Mouse (Mus musculus) right cerebral cortex, postnatal 10 days (tissue): ENCODE measurements around the gene Rbm6.
A peak's percentile ranks its signal among the peaks of the same experiment; 100 is the strongest.

Experiments
- DNase-seq, 2 experiments: peaks; one replicate each; pipeline ENCODE4 v3.0.0; 2021; ENCODE audit warnings: low spot score in 2 of 2

The Rbm6 gene

DNA sequence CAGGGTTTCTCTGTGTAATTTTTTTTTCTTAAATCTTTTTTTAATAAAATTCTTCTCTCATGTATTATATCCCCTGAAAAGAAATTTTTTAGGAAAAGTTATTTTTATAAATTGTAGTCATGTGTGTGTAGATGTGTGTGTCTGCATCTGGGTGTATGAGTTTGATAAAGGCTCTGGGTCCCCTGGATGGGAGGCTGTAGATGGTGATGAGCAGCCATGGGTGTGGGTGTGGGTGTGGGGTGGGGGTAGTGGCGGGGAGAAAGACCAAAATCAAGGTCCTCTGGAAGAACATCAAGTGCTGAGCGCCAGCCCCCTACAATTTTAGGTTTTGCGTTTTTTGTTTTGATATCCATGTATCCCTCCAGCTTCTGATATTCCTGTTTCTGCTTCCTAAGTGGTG, 125.0 kb downstream of the Rbm6 start:
- DNase-seq, result no peak

DNA sequence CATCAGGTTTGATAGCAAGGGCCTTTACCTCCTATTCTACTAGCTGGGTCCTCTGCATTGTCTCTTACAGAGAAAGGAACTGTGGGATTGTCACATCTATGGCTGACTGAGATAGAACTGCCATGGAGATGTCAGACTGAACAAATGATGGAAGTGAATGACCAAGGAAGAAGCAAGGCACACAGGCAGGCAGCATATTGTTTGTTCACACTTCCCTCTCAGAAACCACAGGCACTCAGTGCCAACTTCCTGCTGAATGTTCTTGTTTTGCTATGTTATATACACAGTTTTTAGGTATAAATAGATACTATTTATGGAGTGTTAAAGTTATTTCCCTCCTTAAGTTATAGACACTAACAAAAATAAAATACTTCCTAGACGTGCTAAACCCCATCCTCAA, 125.7 kb downstream of the Rbm6 start:
- no peak for DNase-seq

DNA sequence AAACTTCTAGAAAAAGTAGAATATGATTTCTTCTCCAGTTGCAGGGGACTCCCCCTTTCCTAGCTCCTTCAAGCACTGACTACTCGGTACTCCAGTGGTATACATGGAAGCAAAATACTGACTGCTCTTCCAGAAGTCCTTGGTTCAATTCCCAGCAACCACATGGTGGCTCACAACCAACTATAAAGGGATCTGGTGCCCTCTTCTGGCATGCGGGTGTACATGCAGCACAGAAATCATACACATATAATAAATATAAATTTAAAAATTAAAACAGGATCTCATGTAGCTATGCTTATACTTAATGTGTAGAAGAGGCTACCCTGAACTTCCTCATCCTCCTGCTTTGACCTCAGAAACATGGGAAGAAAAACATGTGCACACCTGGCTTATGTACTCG, 126.4 kb downstream of the Rbm6 start:
- no peak for DNase-seq

DNA sequence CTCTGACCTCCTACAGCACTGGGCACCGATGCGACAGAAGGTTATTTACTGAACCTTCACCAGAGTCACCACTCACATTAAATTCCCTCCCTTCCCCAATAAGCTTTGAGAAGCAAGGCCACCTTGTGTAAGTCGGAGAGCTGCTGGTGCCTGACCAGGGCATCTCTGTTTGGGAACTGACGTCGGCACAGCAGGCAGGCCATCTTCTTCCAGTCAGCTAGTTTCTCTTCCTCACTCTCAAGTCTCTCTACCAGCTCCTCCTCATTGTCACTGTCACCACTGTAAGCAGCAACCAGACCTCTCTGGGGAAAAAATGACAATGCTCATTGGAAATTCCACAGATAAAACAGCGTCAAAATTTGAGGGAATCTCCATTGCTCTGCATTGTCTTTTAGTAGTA, 129.0 kb downstream of the Rbm6 start:
- DNase-seq, result no peak

DNA sequence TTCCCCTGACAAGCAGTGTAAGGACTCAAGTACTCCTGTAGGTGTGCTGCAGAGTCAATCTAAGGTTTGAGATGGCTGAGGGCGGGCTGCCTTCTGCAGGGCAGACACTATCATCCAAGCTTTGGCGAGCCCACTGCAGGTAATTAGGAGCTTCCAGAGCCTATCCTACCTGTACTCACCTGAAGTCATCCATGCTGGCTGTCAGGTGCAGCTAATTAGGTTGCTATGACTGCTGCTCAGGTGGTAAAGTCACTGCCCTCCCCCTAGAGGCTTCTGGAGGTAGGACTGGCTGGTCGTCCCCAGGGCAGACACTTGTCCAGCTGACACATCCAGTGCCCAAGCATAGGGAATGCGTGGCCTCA, 134.2 kb downstream of the Rbm6 start:
- DNase-seq, result peak in 1 of 2 experiments; percentile 62

DNA sequence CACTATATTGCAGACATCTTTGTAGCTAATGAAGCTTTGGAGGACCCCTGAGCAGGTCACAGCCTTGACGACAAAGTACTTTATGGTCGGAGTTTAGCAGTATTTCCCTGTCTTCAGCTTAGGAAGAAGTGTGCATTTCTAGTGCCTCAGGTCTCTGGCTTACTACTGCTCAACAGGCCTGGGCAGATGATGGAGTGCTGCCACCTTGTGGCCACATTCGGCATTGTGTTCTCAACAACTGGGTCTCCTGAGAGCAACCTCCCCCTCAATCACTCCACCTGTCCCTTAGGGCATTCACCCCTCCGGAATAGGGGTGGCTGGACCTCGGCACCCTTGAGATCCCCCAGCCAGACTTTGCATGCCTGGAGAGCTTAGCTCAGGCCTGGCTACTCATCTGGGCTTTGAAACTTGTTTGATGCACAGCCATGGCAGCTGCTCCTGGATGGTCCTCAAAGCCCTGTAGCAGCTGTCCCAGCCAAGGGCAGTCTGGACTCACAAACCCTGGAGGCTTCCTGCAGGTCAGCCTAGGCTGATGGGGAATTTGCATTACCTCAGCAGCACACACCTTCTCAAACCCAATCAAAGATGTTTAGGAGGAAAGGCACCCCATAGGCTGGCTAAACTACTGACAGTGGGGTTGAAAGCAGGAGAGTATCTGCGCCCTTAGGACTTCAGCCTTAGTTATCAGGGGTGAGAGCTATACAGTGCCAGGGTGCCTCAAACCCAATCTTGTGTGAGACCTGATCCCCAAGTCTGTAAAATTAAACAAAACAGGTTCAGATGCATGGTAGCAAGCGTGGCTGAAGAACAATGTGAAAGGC, 134.8 kb downstream of the Rbm6 start:
- DNase-seq, result peak; percentile 91 to 92

DNA sequence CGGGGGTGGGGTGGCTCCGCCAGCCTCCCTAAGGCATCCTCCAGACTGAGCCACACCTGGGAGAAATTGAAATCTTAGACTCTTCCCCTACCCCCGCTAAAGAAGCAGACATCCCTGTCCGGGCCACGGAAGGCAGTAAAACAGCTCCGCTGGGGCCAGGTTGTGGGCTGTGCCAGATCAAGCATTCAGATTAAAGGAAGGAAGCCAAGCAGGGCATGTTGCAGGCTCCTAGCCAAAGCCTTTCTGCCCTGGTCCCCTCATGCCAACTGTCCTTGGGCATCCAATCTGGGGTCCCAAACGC, 136.9 kb downstream of the Rbm6 start:
- DNase-seq, result no peak

DNA sequence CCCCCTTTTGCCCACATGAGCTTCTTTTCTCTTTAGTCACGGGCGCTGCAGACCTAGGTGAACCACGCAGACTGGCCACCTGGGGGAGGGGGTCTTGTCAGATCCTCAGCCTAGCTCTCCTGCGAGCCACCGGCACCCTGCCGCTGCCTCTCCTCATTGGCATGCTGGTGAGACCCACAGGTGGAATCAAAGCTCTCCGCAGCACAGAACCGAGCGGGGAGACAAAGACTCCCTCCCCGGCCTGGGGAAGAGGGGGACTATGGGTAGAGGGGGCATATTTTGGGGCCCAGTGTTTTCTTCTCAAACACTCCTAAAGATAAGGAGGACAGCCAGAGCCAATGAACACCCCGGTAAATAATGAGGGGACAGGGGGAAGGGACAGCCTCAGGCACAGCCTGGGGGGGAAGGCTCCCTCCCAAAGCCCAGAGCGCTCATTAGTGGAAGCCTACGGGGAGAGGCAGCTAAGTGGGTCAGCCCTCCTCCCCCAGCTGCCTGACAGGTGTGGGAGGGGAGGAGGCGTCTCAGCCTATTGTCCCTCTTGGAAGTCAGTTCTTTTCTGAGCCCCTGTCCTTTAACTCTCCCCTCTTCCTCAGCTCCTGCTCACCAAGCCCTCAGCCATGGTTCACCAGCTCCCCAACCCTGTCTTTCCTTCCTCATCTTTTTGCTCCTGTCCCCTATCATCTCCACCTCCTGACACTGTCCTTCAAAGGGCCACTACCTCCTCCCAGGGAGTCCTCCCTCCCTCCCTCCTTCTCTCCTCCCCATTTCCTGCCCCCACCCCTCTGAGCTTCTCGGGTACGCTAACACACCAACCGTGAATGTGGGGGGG, 137.5 kb downstream of the Rbm6 start:
- no peak for DNase-seq

DNA sequence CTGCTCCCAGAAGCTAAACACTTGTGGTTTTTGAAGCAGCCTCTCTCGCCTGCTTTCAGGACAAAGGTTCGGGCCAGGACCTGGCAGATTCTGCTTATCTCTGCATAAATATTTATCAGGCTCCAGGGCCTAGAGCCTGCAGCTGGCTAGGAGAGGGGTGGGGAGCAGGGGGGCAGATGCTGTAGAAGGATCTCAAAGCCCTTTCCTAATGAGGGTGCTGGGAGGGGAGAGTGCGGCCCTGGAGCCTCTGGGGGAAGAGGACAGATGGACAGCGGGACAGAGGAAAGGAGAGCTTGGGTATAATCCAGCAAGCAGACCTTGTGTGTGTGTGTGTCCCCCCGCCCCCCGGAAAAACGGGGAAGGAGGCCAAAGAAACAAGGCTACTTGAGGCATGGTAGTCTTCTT, 138.5 kb downstream of the Rbm6 start:
- no peak for DNase-seq

DNA sequence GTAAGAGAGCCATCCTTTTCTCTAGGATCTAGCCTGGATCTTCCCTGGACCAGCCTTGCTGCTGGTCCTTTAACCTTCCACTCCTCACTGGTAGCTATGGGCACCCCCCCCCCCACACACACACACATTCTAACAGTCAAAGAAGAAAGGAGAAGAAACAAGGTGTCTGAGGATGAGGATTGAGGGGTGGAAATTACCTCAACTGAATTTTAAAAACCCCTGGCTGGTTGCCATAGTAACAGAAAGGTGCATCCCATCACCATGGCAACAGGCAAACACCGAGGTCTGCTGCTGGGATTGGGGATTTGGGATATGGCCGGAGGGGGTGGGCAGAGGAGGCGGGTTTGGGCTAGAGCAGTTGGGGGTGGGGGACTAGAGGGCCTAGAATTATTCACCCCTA, 143.3 kb downstream of the Rbm6 start:
- DNase-seq, result no peak

DNA sequence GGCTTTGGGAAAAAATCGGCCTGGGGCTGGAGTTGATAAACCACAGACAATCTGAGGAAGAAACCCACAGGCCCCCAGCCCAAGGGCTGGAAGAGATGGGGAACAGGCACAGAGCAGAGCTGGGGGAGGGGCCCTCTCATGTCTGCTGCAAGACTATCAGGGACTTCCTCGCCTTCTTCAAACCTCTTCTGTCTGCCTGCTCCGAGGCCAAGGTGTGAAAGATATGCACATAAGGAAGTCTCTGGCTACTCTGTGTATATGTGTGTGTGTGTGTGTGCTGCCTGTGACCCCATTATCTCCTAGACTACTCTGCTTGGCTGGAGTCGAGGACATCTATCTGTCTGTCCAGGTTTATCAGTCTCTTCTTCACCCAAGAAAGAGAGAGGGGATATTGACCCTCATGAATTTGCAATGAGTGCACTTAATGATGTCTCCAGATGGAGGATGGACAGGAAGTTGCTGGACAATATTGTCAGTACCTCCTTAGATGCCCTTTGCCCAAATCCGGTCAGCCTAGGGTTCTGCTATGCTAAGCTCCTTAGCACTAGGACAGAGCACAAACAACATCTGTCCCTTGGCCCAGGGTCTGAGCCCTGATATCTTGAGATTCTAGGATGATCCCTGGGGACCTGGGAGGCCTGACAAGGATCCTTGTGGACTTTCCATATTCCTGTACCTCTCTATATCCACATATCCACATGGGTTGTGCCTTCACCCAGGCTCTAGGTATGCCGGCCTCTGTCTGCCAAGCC, 143.9 kb downstream of the Rbm6 start:
- DNase-seq, result no peak

DNA sequence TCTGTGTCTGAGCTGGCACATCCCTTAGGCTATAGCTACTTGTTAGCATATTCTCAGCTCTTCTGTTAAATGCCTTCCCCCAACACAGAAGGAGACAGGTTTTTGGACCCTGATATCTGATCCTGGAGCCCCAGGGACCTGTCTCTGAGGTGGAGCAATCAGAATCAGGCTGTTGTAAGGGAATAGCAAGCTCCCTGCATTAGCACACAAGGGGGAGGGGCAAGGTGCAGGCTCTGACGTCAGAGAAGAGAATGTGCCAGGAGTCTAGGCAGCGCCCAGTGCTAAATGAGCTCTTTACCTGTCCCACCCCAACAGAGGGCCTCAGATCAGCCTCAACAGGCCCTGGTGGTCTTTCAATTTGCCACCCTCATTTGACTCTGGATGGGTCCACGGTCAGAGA, 146.0 kb downstream of the Rbm6 start:
- DNase-seq, result peak in 1 of 2 experiments; percentile 52

DNA sequence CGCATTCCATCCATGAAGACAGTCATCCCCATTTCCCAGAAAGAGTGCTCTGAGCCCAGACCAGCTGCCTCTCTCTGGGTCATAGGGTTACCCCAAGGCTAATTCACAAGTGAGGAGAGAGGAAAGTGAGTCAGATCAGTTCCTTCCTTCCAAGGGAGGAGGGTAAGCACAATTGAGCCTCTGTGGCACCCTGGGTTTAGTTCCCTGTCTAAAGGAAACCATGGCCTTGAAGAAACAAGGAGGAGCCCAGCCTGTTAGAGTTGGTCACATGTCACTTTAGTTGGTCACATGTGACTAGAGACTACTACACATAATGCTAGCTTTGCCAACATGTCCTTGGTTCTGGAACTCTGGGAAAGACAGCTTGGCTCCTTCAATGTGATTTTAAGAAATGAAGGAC, 148.2 kb downstream of the Rbm6 start:
- no peak for DNase-seq

DNA sequence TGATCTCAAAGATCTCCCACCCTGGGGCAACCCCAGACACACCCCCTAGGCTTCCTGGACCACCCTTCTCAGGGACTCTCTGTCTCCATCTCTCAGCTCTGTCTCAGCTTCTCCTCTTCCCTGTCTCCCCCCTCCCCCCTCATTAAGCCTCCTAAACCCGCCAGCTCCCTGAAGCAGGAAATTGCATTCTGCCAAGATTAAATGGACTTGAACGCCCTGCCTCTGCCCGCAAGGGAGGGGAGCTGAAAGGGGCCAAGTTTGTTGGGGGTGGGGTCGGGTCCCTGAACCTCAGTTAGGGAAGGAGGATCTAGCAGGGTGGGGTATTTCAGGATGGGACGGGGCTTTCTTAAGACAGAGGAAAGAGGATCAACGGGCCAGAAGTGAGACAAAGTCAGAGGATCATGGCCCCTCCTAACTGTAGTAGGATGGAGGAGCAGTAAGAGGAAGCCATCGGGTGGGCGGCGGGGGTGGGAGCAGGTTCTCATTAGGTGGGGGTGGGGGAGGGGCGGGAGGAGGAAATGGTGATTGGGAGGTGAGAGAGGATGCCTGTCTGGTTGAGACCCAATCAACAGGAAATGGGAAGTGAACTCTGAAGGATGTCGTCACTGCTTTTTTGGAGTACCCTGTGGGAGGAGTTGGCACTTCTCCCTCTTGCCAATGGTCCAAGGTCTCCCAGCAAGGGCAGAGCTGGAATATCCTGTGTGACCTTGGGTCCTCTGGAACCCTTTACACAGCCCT, 149.1 kb downstream of the Rbm6 start:
- DNase-seq, result no peak
